Mouse (Mus musculus) telencephalon, adult 2 months (tissue): ENCODE data around the gene Pmel.

Experiments
- DNase-seq: peaks from one replicate; pipeline ENCODE4 v3.0.0-alpha.2; 2011; ENCODE audit warnings: low read depth, low spot score

Pmel gene

DNA sequence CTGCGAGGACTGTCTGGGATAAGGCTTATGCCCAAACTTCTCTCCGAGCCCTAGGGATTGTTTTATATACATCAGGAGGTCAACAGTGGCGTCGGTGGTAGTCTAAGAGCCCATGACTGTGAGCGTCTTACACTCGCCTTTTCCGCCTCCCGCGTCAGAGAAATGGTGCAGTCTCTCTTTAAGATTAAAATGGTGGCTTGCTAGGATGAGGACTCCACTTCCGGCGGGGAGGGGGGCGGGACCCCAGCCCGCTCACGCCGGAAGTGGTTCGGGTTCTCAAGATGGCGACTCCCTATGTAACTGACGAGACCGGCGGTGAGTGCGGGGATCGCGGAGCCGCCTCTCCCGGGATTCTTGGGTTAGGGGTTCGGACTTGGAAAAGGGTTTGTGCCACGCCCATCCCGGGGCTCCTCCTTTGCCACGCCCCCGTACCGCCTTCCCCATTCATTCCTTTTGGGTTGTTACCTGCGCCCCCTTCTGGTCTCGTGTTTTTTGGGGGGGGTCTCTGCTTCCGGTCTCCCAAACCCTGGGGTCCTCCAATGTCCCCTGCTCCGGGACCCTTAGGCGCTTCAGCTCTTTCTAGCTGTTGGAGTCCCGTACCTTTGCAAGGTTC is 44.4 kb downstream of the Pmel start:
- DNase-seq: peak; percentile 90
